Mouse (Mus musculus) left cerebral cortex, postnatal 25 days (tissue): ENCODE measurements around the gene Aspscr1. TPM values are rescaled to one million over a fixed set of nuclear protein-coding genes. Genes with fewer than 3 reads are reported as not detected.

Experiments
- DNase-seq, 2 experiments: peaks; one replicate each; pipeline ENCODE4 v3.0.0; 2022; ENCODE audit warnings: low spot score in 2 of 2, mixed read lengths in 1 of 2
- intact Hi-C: fragments of 180-260 bp; cut with DNase I; formaldehyde crosslinking; loops from one replicate; pipeline ENCODE4 v1.15.1; 2025
- total RNA-seq, 2 experiments: library from RNA; stranded (reverse); gene quantifications; 2 replicates each; pipeline ENCODE4 v1.2.3; 2021

The Aspscr1 gene
- total RNA-seq = 10 to 100 TPM; 51.2 to 53.1 TPM

- peak; percentile 94 for DNase-seq
- intact Hi-C loops = loop anchor here (2.0 kb wide), 1 partner anchor 40 kb away; the partner anchor contains the start of gene Mafg
Observed at GRCm38 (mm10) chr11:120672687-120673593, at the start of gene Aspscr1. Gene Aspscr1, plus strand, starts transcription at chr11:120672973.

- peak; percentile 54 to 62 for DNase-seq
- intact Hi-C loops = loop anchor here (2.0 kb wide), 1 partner anchor 89 kb away; the partner anchor contains the start of genes Cenpx and Lrrc45
Observed at GRCm38 (mm10) chr11:120623961-120624679, 48.7 kb upstream of the Aspscr1 start.

- intact Hi-C loops = loop anchor here (2.0 kb wide), 1 partner anchor 88 kb away; the partner anchor contains the start of genes Cenpx and Lrrc45
- DNase-seq = peak; percentile 85 to 88
Observed at GRCm38 (mm10) chr11:120624680-120625111, 48.1 kb upstream of the Aspscr1 start.

- intact Hi-C loops = loop anchor here (2.0 kb wide), 1 partner anchor 88 kb away; the partner anchor contains the start of genes Cenpx and Lrrc45
Observed at GRCm38 (mm10) chr11:120625152-120625775, 47.5 kb upstream of the Aspscr1 start, which contains the start of gene Sirt7. Gene Sirt7, minus strand, starts transcription at chr11:120625240.

GRCm38 (mm10) chr11:120626785-120627467 is 45.8 kb upstream of the Aspscr1 start:
- no peak for DNase-seq
- intact Hi-C loops = no loop called here

More at GRCm38 (mm10) chr11:120625152-120625775, 47.5 kb upstream of the Aspscr1 start, which contains the start of gene Sirt7:
- no peak for DNase-seq

GRCm38 (mm10) chr11:120627468-120628300 is 45.1 kb upstream of the Aspscr1 start:
- intact Hi-C loops = no loop called here
- DNase-seq = no peak

- intact Hi-C loops = no loop called here
- DNase-seq = no peak
Observed at GRCm38 (mm10) chr11:120628601-120629340, 44.0 kb upstream of the Aspscr1 start.

- DNase-seq = peak in 1 of 2 experiments; percentile 41
- intact Hi-C loops = no loop called here
Observed at GRCm38 (mm10) chr11:120629341-120629730, 43.4 kb upstream of the Aspscr1 start.

- intact Hi-C loops = no loop called here
- DNase-seq = no peak
Observed at GRCm38 (mm10) chr11:120629911-120630310, 42.9 kb upstream of the Aspscr1 start.

- intact Hi-C loops = no loop called here
- no peak for DNase-seq
Observed at GRCm38 (mm10) chr11:120630401-120630871, 42.3 kb upstream of the Aspscr1 start.

- no peak for DNase-seq
- intact Hi-C loops = no loop called here
Observed at GRCm38 (mm10) chr11:120630881-120631725, 41.7 kb upstream of the Aspscr1 start.

- no peak for DNase-seq
- intact Hi-C loops = loop anchor here (2.0 kb wide), 1 partner anchor 41 kb away; the partner anchor contains the start of gene Aspscr1
Observed at GRCm38 (mm10) chr11:120631726-120632448, 40.9 kb upstream of the Aspscr1 start.

GRCm38 (mm10) chr11:120632559-120633519 is 39.9 kb upstream of the Aspscr1 start:
- intact Hi-C loops = loop anchor here (2.0 kb wide), 1 partner anchor 40 kb away; the partner anchor contains the start of gene Aspscr1
- DNase-seq = peak; percentile 66 to 69

GRCm38 (mm10) chr11:120633520-120634343 is 39.0 kb upstream of the Aspscr1 start, which contains the start of gene Mafg:
Gene Mafg, minus strand, starts transcription at chr11:120633600.
- intact Hi-C loops = loop anchor here (2.0 kb wide), 1 partner anchor 39 kb away; the partner anchor contains the start of gene Aspscr1
- peak; percentile 95 to 96 for DNase-seq
